Mouse (Mus musculus) heart, adult 2 months (tissue): ENCODE measurements around the gene Plb1. TPM values are rescaled to one million over a fixed set of nuclear protein-coding genes. Genes with fewer than 3 reads are reported as not detected.

Experiments used
- DNase-seq, 2 experiments: peaks; one replicate each; pipeline ENCODE4 v3.0.0; 2021
- H3K27ac ChIP-seq: fragments of 200-600 bp; 2 replicates; pipeline ENCODE4 v1.8.1; 2022
- H3K27me3 ChIP-seq: fragments of 200-500 bp; 2 replicates; pipeline ENCODE4 v1.6.1; 2012; ENCODE audit warnings: mild to moderate bottlenecking, low read length, inconsistent platforms, mixed read lengths; ENCODE audit not compliant: control insufficient read depth, insufficient read depth
- H3K36me3 ChIP-seq: fragments of 200-500 bp; 2 replicates; pipeline ENCODE4 v1.6.1; 2012; ENCODE audit warnings: low read length, inconsistent platforms; ENCODE audit not compliant: control insufficient read depth, insufficient read depth
- H3K4me1 ChIP-seq: fragments of 200-500 bp; 2 replicates; pipeline ENCODE4 v1.6.1; 2011; ENCODE audit warnings: low read length; ENCODE audit not compliant: control insufficient read depth, insufficient read depth
- H3K4me3 ChIP-seq: fragments of 200-600 bp; 2 replicates; pipeline ENCODE4 v1.8.1; 2022
- H3K79me2 ChIP-seq: fragments of 200-500 bp; replicated peaks from 2 replicates; pipeline ENCODE4 v1.6.1; 2012; ENCODE audit warnings: mild to moderate bottlenecking, inconsistent platforms, low read length, moderate library complexity, mixed read lengths; ENCODE audit not compliant: control insufficient read depth, insufficient read depth
- H3K9ac ChIP-seq: fragments of 200-500 bp; 2 replicates; pipeline ENCODE4 v1.6.1; 2012; ENCODE audit warnings: low read depth, mild to moderate bottlenecking, control low read depth, inconsistent platforms, low read length, mixed read lengths
- CTCF ChIP-seq: fragments of 200-600 bp; IDR thresholded peaks from 2 replicates; pipeline ENCODE4 v1.8.1; 2022; ENCODE audit warnings: antibody characterized with exemption, mild to moderate bottlenecking, moderate library complexity
- EP300 ChIP-seq: fragments of 200-500 bp; IDR thresholded peaks from 2 replicates; pipeline ENCODE4 v1.6.1; 2011; ENCODE audit warnings: low read depth, low read length, control low read depth; ENCODE audit not compliant: insufficient read depth
- POLR2A ChIP-seq: fragments of 200-500 bp; IDR thresholded peaks from 2 replicates; pipeline ENCODE4 v1.6.1; 2011; ENCODE audit warnings: mild to moderate bottlenecking, low read depth, low read length, control low read depth; ENCODE audit not compliant: insufficient read depth
- WGBS: fragments of 180-500 bp; shearing (Covaris S2); methylation state at CpG from one replicate; pipeline ENCODE4 v1.1.7; 2018; 5-methylcytosine and 5-hydroxymethylcytosine counted together
- intact Hi-C: fragments of 180-260 bp; cut with DNase I; formaldehyde crosslinking; loops from one replicate; pipeline ENCODE4 v1.15.1; 2025
- polyA plus RNA-seq: library from polyadenylated mRNA; depleted of rRNA; stranded (reverse); fragments of >200 nt; gene quantifications from 2 replicates; pipeline ENCODE4 v1.2.3, GENCODE M21; 2012
- total RNA-seq, 2 experiments: library from RNA; stranded (reverse); gene quantifications; 2 replicates each; pipeline ENCODE4 v1.2.3; 2021

The Plb1 gene
- total and polyA plus RNA-seq, 3 experiments = 0.82 to 1.6 (median 1.5) TPM

- Histone ChIP-seq H3K4me1 (peaks cover 9% of the 10 kb centered on the region), H3K27ac (no peak overlapping the region), H3K36me3 (no peaks in the 10 kb centered on the region), H3K9ac (no peak overlapping the region), H3K27me3 (no peaks in the 10 kb centered on the region), H3K79me2 (no peaks in the 10 kb centered on the region), H3K4me3 (no peak overlapping the region)
- TF ChIP-seq EP300 (no peak), POLR2A (no peak), CTCF (no peak)
- intact Hi-C loops = no loop called here
- DNase-seq = no peak
- WGBS = 56% methylated on average over 1 of the region's 1 CpGs
Measured at GRCm38 (mm10) chr5:32337336-32337735, 104.8 kb downstream of the Plb1 start.

DNA sequence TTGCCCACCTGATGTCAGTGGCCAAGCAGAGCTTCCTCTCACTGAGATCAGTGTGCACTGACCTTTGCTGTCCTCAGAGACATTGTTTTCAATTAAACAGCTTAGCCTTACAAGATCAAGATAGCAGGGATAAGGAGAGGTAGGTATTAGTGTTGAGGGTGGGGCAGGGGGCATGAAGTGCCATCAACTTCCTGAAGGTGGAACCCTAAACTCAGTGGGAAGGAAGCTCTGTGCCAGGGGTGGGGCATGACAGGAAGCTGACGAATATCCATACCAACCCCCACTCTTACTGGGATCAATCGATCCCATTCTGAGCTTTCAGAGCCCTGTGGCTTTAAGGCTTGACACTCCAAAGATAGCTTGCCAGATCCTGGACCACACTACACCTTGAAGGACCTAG lies 105.8 kb downstream of the Plb1 start:
- H3K27ac ChIP-seq = no peak overlapping the region
- H3K27me3 ChIP-seq = no peaks in the 10 kb centered on the region
- TF ChIP-seq CTCF (peak; percentile 60), POLR2A (no peak), EP300 (no peak)
- H3K79me2 ChIP-seq = no peaks in the 10 kb centered on the region
- intact Hi-C loops = no loop called here
- WGBS = 20% methylated on average over 2 of the region's 2 CpGs
- no peak overlapping the region for H3K9ac ChIP-seq
- no peak for DNase-seq
- H3K4me3 ChIP-seq = no peak overlapping the region
- no peaks in the 10 kb centered on the region for H3K36me3 ChIP-seq
- H3K4me1 ChIP-seq = peaks cover 10% of the 10 kb centered on the region

GRCm38 (mm10) chr5:32338766-32339165 lies 106.3 kb downstream of the Plb1 start:
- Histone ChIP-seq H3K9ac (no peak overlapping the region), H3K4me3 (no peak overlapping the region), H3K36me3 (no peaks in the 10 kb centered on the region), H3K79me2 (no peaks in the 10 kb centered on the region), H3K27ac (no peak overlapping the region), H3K4me1 (peaks cover 10% of the 10 kb centered on the region), H3K27me3 (no peaks in the 10 kb centered on the region)
- intact Hi-C loops = no loop called here
- 83% methylated on average over 3 of the region's 3 CpGs for WGBS
- no peak for DNase-seq
- TF ChIP-seq POLR2A (no peak), EP300 (no peak), CTCF (no peak)

DNA sequence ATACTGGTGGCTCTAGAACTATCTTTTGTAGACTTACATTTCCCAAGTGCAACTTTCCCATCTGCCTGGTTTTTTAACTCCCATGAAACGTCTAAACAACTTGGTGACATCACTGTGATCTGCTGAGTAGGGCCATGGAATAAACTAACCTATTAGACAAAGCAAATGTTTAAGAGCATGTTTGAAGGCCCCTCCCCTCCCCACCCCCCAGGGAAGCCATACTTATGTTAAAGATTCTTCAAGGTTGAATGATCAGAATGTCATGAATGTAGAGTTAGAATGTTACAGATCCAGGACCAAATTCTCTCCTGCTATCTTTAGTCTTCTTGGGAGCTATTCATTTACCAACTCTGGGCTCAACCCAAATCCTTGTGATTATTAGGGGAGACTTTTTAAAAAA lies 107.7 kb downstream of the Plb1 start:
- Histone ChIP-seq H3K4me3 (no peak overlapping the region), H3K9ac (no peak overlapping the region), H3K79me2 (no peaks in the 10 kb centered on the region), H3K27me3 (no peaks in the 10 kb centered on the region), H3K4me1 (peaks cover 9% of the 10 kb centered on the region), H3K36me3 (no peaks in the 10 kb centered on the region), H3K27ac (no peak overlapping the region)
- TF ChIP-seq POLR2A (no peak), EP300 (no peak), CTCF (no peak)
- DNase-seq = no peak
- intact Hi-C loops = no loop called here
- 79% methylated on average over 1 of the region's 1 CpGs for WGBS

- Histone ChIP-seq H3K27me3 (no peaks in the 10 kb centered on the region), H3K9ac (no peak overlapping the region), H3K36me3 (no peaks in the 10 kb centered on the region), H3K4me3 (no peak overlapping the region), H3K79me2 (no peaks in the 10 kb centered on the region), H3K27ac (no peak overlapping the region), H3K4me1 (peaks cover 9% of the 10 kb centered on the region)
- intact Hi-C loops = no loop called here
- 52% methylated on average over 5 of the region's 5 CpGs for WGBS
- no peak for DNase-seq
- TF ChIP-seq CTCF = no peak
- no peak for TF ChIP-seq POLR2A
- TF ChIP-seq EP300 = no peak
Measured at GRCm38 (mm10) chr5:32342711-32343285, 110.3 kb downstream of the Plb1 start.

GRCm38 (mm10) chr5:32346025-32346912 lies 113.8 kb downstream of the Plb1 start:
- Histone ChIP-seq H3K9ac (peak overlapping the region; percentile 7; the same call in 1 of the 2 replicates), H3K4me1 (peaks cover 15% of the 10 kb centered on the region), H3K36me3 (no peaks in the 10 kb centered on the region), H3K27ac (peak overlapping the region; percentile 66), H3K27me3 (no peaks in the 10 kb centered on the region), H3K79me2 (no peaks in the 10 kb centered on the region), H3K4me3 (peak overlapping the region; percentile 32; the same call in 1 of the 2 replicates)
- DNase-seq = peak; percentile 78 to 83
- TF ChIP-seq POLR2A (no peak), EP300 (0 out of 2 replicates have a peak, but pooled peaks have one; percentile 65)
- 16% methylated on average over 10 of the region's 10 CpGs for WGBS
- intact Hi-C loops = no loop called here
